Mouse (Mus musculus): ENCODE measurements around the gene Pou2f1. TPM values are rescaled to one million over a fixed set of nuclear protein-coding genes. Genes with fewer than 3 reads are reported as not detected.

The Pou2f1 gene
- polyA plus RNA-seq, 1 experiment from 2014 or later, result 26.1 TPM

DNA sequence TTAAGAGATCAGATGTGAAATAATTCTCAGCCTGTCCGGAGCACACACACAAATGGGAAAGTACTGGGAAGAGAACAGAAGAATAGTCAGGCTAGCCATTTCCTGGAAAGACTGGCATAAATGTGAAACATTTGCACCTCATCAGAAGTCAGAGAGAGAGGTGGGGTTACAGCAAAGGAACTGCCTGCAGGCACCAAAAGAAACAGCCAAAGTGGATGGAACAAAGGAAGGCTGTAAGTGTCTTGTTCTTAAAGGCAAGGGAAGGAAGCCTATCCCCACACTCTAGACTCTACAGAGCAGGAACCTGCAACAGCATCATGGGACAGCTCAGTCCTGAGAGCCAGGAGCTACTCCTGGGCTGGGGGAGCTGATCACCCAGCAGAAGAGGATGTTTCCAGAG, 39.0 kb upstream of the Pou2f1 start:
- DNase-seq (ENCODE audit: low spot score) (no peak), ATAC-seq (ENCODE audit: low FRiP score) (no peak)
- Histone ChIP-seq H3K27me3 (ENCODE audit: control insufficient read depth, insufficient read depth, low read length) (0 out of 2 replicates have a peak, but pooled peaks cover under 1% of the 10 kb centered on the region), H3K36me3 (ENCODE audit: control insufficient read depth, insufficient read depth, low read length) (no peaks in the 10 kb centered on the region), H3K4me3 (ENCODE audit: low read depth, low read length) (no peak overlapping the region), H3K9ac (ENCODE audit: low read depth, low read length) (no peak overlapping the region), H3K9me3 (ENCODE audit: control insufficient read depth, low read length) (no peaks in the 10 kb centered on the region), H3K4me2 (replicated peaks; ENCODE audit: low read depth, low read length) (no peak overlapping the region), H3K27ac (ENCODE audit: low read depth, low read length) (no peak overlapping the region), H3K4me1 (replicated peaks; ENCODE audit: control insufficient read depth, insufficient read depth, low read length) (peaks cover 11% of the 10 kb centered on the region)
- 64% methylated on average over 1 of the region's 1 CpGs for WGBS

- Histone ChIP-seq H3K27me3 (ENCODE audit: control insufficient read depth, insufficient read depth, low read length) (no peaks in the 10 kb centered on the region), H3K36me3 (ENCODE audit: control insufficient read depth, insufficient read depth, low read length) (no peaks in the 10 kb centered on the region), H3K9me3 (ENCODE audit: control insufficient read depth, low read length) (no peaks in the 10 kb centered on the region), H3K4me3 (ENCODE audit: low read depth, low read length) (no peak overlapping the region), H3K4me2 (replicated peaks; ENCODE audit: low read depth, low read length) (no peak overlapping the region), H3K9ac (ENCODE audit: low read depth, low read length) (no peak overlapping the region), H3K27ac (ENCODE audit: low read depth, low read length) (no peak overlapping the region), H3K4me1 (replicated peaks; ENCODE audit: control insufficient read depth, insufficient read depth, low read length) (no peaks in the 10 kb centered on the region)
- ATAC-seq (ENCODE audit: low FRiP score), result no peak
- DNase-seq (ENCODE audit: low spot score), result no peak
- 87% methylated on average over 2 of the region's 2 CpGs for WGBS
These were observed 36.4 kb upstream of the Pou2f1 start for GRCm38 (mm10) chr1:166038731-166039332.

DNA sequence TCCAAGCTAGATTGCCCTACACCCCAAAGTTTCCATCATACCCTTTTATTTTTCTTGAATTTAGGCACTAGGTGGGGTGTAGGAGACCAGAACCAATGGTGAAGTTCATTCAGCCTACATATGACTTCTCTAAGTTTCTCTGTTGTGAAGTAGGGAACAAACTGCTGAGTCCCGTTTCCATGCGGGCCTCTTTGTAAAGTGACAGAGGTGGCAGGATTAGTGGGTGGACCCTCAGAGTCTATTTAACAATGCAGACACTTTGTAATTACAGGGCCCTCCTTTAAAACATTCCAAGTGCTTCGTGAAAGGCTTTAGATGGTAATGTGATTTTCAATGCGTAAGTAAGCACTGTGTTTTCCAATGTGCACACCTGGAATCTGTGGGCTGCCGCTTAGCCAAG, 32.6 kb upstream of the Pou2f1 start:
- H3K4me2 ChIP-seq (replicated peaks; ENCODE audit: low read depth, low read length), result no peak overlapping the region
- no peaks in the 10 kb centered on the region for H3K27me3 ChIP-seq (ENCODE audit: control insufficient read depth, insufficient read depth, low read length)
- H3K36me3 ChIP-seq (ENCODE audit: control insufficient read depth, insufficient read depth, low read length), result no peaks in the 10 kb centered on the region
- no peak overlapping the region for H3K27ac ChIP-seq (ENCODE audit: low read depth, low read length)
- ATAC-seq (ENCODE audit: low FRiP score) (no peak), DNase-seq (ENCODE audit: low spot score) (no peak)
- 48% methylated on average over 5 of the region's 5 CpGs for WGBS
- no peak overlapping the region for H3K9ac ChIP-seq (ENCODE audit: low read depth, low read length)
- no peak overlapping the region for H3K4me3 ChIP-seq (ENCODE audit: low read depth, low read length)
- no peaks in the 10 kb centered on the region for H3K9me3 ChIP-seq (ENCODE audit: control insufficient read depth, low read length)
- H3K4me1 ChIP-seq (replicated peaks; ENCODE audit: control insufficient read depth, insufficient read depth, low read length), result no peaks in the 10 kb centered on the region

DNA sequence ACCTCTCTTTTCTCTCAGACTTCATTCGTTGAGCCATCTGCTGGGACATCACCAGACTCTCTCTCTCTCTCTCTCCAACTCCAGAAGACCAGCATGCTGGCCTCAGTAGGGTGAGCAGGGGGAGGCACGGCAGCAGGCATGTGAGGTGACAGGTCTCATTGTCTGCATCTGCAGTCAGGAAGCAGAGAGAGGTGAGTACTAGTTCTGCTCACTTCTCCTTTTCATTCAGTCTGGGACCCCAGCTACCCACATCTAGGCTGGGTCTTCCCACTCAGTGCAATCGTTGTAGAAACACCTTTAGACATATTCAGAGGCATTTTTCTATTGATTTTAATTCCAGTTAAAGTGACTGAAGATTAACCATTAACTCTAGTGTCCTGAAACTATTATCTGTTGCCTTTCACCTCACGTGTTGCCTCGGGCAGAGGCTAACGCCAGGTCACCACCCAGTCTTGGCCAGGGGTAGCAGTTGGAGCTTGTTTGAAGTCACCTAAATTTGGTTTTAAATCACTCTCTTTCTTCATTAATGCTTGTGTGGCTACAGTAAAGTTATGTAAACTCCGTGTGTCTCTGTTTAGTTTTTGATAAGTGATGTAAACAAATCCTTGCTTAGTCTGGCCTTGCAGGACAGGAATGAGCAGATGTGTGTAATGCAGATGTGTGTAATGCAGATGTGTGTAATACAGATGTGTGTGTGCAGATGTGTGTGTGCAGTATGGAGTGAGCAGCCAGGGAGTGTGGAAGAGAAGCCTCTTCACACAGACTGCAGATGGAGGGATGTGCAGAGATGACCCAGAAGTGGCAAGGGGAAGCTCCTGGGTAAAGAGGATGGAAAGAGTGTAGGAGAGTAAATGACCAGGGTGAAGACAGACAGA, 29.4 kb upstream of the Pou2f1 start:
- no peak for ATAC-seq (ENCODE audit: low FRiP score)
- Histone ChIP-seq H3K4me2 (replicated peaks; ENCODE audit: low read depth, low read length) (no peak overlapping the region), H3K9ac (ENCODE audit: low read depth, low read length) (no peak overlapping the region), H3K9me3 (ENCODE audit: control insufficient read depth, low read length) (no peaks in the 10 kb centered on the region), H3K27ac (ENCODE audit: low read depth, low read length) (no peak overlapping the region), H3K4me1 (replicated peaks; ENCODE audit: control insufficient read depth, insufficient read depth, low read length) (no peaks in the 10 kb centered on the region), H3K36me3 (ENCODE audit: control insufficient read depth, insufficient read depth, low read length) (no peaks in the 10 kb centered on the region), H3K4me3 (ENCODE audit: low read depth, low read length) (no peak overlapping the region), H3K27me3 (ENCODE audit: control insufficient read depth, insufficient read depth, low read length) (no peaks in the 10 kb centered on the region)
- WGBS, result 64% methylated on average over 7 of the region's 7 CpGs
- no peak for DNase-seq (ENCODE audit: low spot score)

DNA sequence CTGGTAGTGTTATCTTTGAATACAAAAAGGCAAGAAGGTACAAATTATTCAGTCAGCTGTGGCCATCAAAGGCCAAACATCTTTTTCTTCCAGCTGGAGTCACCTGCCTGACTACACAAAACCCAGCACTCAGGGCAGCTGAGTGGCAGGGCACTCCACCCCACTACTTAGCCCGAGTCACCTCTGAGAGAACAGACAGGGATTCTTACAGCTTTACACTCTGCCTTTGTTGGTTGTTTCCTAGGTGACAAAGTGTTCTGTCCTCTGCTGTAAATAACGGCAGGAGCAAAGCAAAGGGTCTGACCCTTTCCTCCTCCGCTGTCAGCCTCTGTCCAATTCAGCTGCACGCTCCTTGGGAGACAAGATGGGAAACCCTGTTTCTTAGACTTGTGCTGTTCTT, 21.5 kb upstream of the Pou2f1 start:
- ATAC-seq (ENCODE audit: low FRiP score), result peak; percentile 30; the same call in 1 of the 2 replicates
- WGBS, result 22% methylated on average over 4 of the region's 4 CpGs

GRCm38 (mm10) chr1:166017203-166017602, 14.7 kb upstream of the Pou2f1 start:
- H3K9me3 ChIP-seq (ENCODE audit: control insufficient read depth, low read length), result no peaks in the 10 kb centered on the region
- ATAC-seq (ENCODE audit: low FRiP score) (no peak), DNase-seq (ENCODE audit: low spot score) (no peak)
- no peak overlapping the region for H3K4me3 ChIP-seq (ENCODE audit: low read depth, low read length)
- no peak overlapping the region for H3K9ac ChIP-seq (ENCODE audit: low read depth, low read length)
- 91% methylated on average over 4 of the region's 4 CpGs for WGBS
- H3K4me2 ChIP-seq (replicated peaks; ENCODE audit: low read depth, low read length), result no peak overlapping the region
- no peaks in the 10 kb centered on the region for H3K27me3 ChIP-seq (ENCODE audit: control insufficient read depth, insufficient read depth, low read length)
- no peak overlapping the region for H3K27ac ChIP-seq (ENCODE audit: low read depth, low read length)
- no peaks in the 10 kb centered on the region for H3K36me3 ChIP-seq (ENCODE audit: control insufficient read depth, insufficient read depth, low read length)
- H3K4me1 ChIP-seq (replicated peaks; ENCODE audit: control insufficient read depth, insufficient read depth, low read length), result no peaks in the 10 kb centered on the region

More for the DNA sequence above, 21.5 kb upstream of the Pou2f1 start:
- Histone ChIP-seq H3K4me3 (ENCODE audit: low read depth, low read length) (no peak overlapping the region), H3K9me3 (ENCODE audit: control insufficient read depth, low read length) (no peaks in the 10 kb centered on the region), H3K27me3 (ENCODE audit: control insufficient read depth, insufficient read depth, low read length) (no peaks in the 10 kb centered on the region), H3K27ac (ENCODE audit: low read depth, low read length) (no peak overlapping the region), H3K36me3 (ENCODE audit: control insufficient read depth, insufficient read depth, low read length) (no peaks in the 10 kb centered on the region), H3K9ac (ENCODE audit: low read depth, low read length) (no peak overlapping the region), H3K4me1 (replicated peaks; ENCODE audit: control insufficient read depth, insufficient read depth, low read length) (no peaks in the 10 kb centered on the region), H3K4me2 (replicated peaks; ENCODE audit: low read depth, low read length) (no peak overlapping the region)
- DNase-seq (ENCODE audit: low spot score), result peak; percentile 17

GRCm38 (mm10) chr1:166016306-166016705, 13.8 kb upstream of the Pou2f1 start:
- H3K9me3 ChIP-seq (ENCODE audit: control insufficient read depth, low read length), result no peaks in the 10 kb centered on the region
- H3K9ac ChIP-seq (ENCODE audit: low read depth, low read length), result no peak overlapping the region
- no peak overlapping the region for H3K4me2 ChIP-seq (replicated peaks; ENCODE audit: low read depth, low read length)
- H3K4me1 ChIP-seq (replicated peaks; ENCODE audit: control insufficient read depth, insufficient read depth, low read length), result no peaks in the 10 kb centered on the region
- H3K36me3 ChIP-seq (ENCODE audit: control insufficient read depth, insufficient read depth, low read length), result no peaks in the 10 kb centered on the region
- no peaks in the 10 kb centered on the region for H3K27me3 ChIP-seq (ENCODE audit: control insufficient read depth, insufficient read depth, low read length)
- DNase-seq (ENCODE audit: low spot score) (no peak), ATAC-seq (ENCODE audit: low FRiP score) (no peak)
- WGBS, result 80% methylated on average over 4 of the region's 4 CpGs
- H3K4me3 ChIP-seq (ENCODE audit: low read depth, low read length), result no peak overlapping the region
- H3K27ac ChIP-seq (ENCODE audit: low read depth, low read length), result no peak overlapping the region

DNA sequence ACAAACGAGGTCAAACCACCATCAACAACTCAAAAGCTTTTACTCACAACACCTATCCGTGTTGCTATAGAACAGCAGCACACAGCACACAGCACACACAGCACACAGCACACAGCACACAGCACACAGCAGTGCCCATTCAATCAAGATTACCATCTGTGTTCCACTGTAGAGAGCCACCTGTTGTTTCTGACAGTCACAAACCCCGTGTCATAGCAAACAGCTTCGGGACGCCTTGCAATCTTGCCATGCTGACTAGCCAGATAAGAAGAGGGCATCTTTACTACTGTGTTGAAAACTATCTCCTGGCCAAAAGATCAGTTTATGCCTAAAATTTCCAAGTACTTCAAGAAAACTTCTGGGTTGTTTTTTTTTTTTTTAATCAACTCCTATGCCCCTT, 12.1 kb upstream of the Pou2f1 start:
- no peaks in the 10 kb centered on the region for H3K27me3 ChIP-seq (ENCODE audit: control insufficient read depth, insufficient read depth, low read length)
- WGBS, result 62% methylated on average over 5 of the region's 5 CpGs
- ATAC-seq (ENCODE audit: low FRiP score) (no peak), DNase-seq (ENCODE audit: low spot score) (no peak)
- no peak overlapping the region for H3K27ac ChIP-seq (ENCODE audit: low read depth, low read length)
- no peaks in the 10 kb centered on the region for H3K4me1 ChIP-seq (replicated peaks; ENCODE audit: control insufficient read depth, insufficient read depth, low read length)
- no peak overlapping the region for H3K4me2 ChIP-seq (replicated peaks; ENCODE audit: low read depth, low read length)
- no peaks in the 10 kb centered on the region for H3K9me3 ChIP-seq (ENCODE audit: control insufficient read depth, low read length)
- H3K36me3 ChIP-seq (ENCODE audit: control insufficient read depth, insufficient read depth, low read length), result no peaks in the 10 kb centered on the region
- H3K9ac ChIP-seq (ENCODE audit: low read depth, low read length), result no peak overlapping the region
- no peak overlapping the region for H3K4me3 ChIP-seq (ENCODE audit: low read depth, low read length)

GRCm38 (mm10) chr1:166010106-166010505, 7.6 kb upstream of the Pou2f1 start:
- Histone ChIP-seq H3K4me2 (replicated peaks; ENCODE audit: low read depth, low read length) (no peak overlapping the region), H3K27ac (ENCODE audit: low read depth, low read length) (no peak overlapping the region), H3K9me3 (ENCODE audit: control insufficient read depth, low read length) (no peaks in the 10 kb centered on the region), H3K27me3 (ENCODE audit: control insufficient read depth, insufficient read depth, low read length) (no peaks in the 10 kb centered on the region), H3K4me1 (replicated peaks; ENCODE audit: control insufficient read depth, insufficient read depth, low read length) (no peaks in the 10 kb centered on the region), H3K4me3 (ENCODE audit: low read depth, low read length) (no peak overlapping the region), H3K36me3 (ENCODE audit: control insufficient read depth, insufficient read depth, low read length) (no peaks in the 10 kb centered on the region), H3K9ac (ENCODE audit: low read depth, low read length) (no peak overlapping the region)
- DNase-seq (ENCODE audit: low spot score), result no peak
- ATAC-seq (ENCODE audit: low FRiP score), result no peak
- WGBS, result 96% methylated on average over 1 of the region's 1 CpGs

Data from hindbrain, embryonic 11.5 days (tissue).